Mouse (Mus musculus) C2C12 (cell line): ENCODE measurements around the gene Eipr1.

Experiments used
- CTCF ChIP-seq: IDR thresholded peaks from one replicate; pipeline ENCODE4 v1.5.1; 2011; ENCODE audit not compliant: control insufficient read depth, insufficient read depth, insufficient read length
- MAX ChIP-seq: IDR thresholded peaks from one replicate; pipeline ENCODE4 v1.6.1; 2011; ENCODE audit warnings: mild to moderate bottlenecking, control low read depth

- TF ChIP-seq CTCF (no peak), MAX (no peak)
These were observed at the start of gene Eipr1 for GRCm38 (mm10) chr12:28751508-28752263.
